Mouse (Mus musculus): ENCODE measurements around the gene Gm45844.
"Not testable (repeated sequence)": the region's sequence is repeated elsewhere in the genome, so short reads cannot be mapped to it uniquely, and the experiment has no call there.

Gm45844 gene

GRCm38 (mm10) chr7:7277966-7278567 lies at the start of gene Gm45844:
Gene Gm45844 (minus strand): TSS chr7:7278289.
- DNase-seq (ENCODE audit: low spot score in 2 of 2): peak; percentile 89 to 92

- peak; percentile 35 to 65 for DNase-seq (ENCODE audit: low spot score in 2 of 2)
These were observed 17.5 kb upstream of the Gm45844 start for GRCm38 (mm10) chr7:7295595-7295994.

GRCm38 (mm10) chr7:7281383-7281782 lies 3.3 kb upstream of the Gm45844 start:
- peak in 1 of 2 experiments; percentile 28 for DNase-seq (ENCODE audit: low spot score in 2 of 2)

GRCm38 (mm10) chr7:7277556-7277955 lies 533 bp downstream of the Gm45844 start:
- not testable (repeated sequence) for DNase-seq (ENCODE audit: low spot score in 2 of 2)

- DNase-seq (ENCODE audit: low spot score in 2 of 2): not testable (repeated sequence)
These were observed 30.9 kb downstream of the Gm45844 start, which contains the start of gene Vmn2r29 for GRCm38 (mm10) chr7:7247228-7247627. Gene Vmn2r29 (minus strand): TSS chr7:7247328.

GRCm38 (mm10) chr7:7209313-7210151 lies 68.6 kb downstream of the Gm45844 start, which contains the start of gene Zfp772:
Gene Zfp772 (minus strand): TSS chr7:7209998.
- peak; percentile 38 to 42 for DNase-seq (ENCODE audit: low spot score in 2 of 2)

- peak; percentile 31 to 57 for DNase-seq (ENCODE audit: low spot score in 2 of 2)
These were observed 89.7 kb downstream of the Gm45844 start for GRCm38 (mm10) chr7:7188191-7188942.

- DNase-seq (ENCODE audit: low spot score in 2 of 2): no peak
These were observed 90.5 kb downstream of the Gm45844 start for GRCm38 (mm10) chr7:7187417-7188190.

GRCm38 (mm10) chr7:7185897-7186296 lies 92.2 kb downstream of the Gm45844 start:
- DNase-seq (ENCODE audit: low spot score in 2 of 2): no peak

- DNase-seq (ENCODE audit: low spot score in 2 of 2): peak; percentile 15 to 30
These were observed 106.6 kb downstream of the Gm45844 start, which contains the start of gene Zfp418 for GRCm38 (mm10) chr7:7171227-7172147. Gene Zfp418 (plus strand): TSS chr7:7171330.

Data from natural killer cell, adult 2 months (primary cell).